Mouse (Mus musculus): ENCODE data around the gene Ehd1.
A peak's percentile ranks its signal among the peaks of the same experiment; 100 is the strongest.

The Ehd1 gene

GRCm38 (mm10) chr19:6276426-6277421, at the start of gene Ehd1:
TSS of gene Ehd1 (plus strand) at chr19:6276725.
- DNase-seq (ENCODE audit: low read depth in 1 of 2, low spot score in 2 of 2): peak; percentile 96 to 97

- no peak for DNase-seq (ENCODE audit: low read depth in 1 of 2, low spot score in 2 of 2)
These were observed 49.8 kb upstream of the Ehd1 start for GRCm38 (mm10) chr19:6226763-6227162.

- DNase-seq (ENCODE audit: low read depth in 1 of 2, low spot score in 2 of 2): no peak
These were observed 48.7 kb upstream of the Ehd1 start for GRCm38 (mm10) chr19:6227864-6228263.

- DNase-seq (ENCODE audit: low read depth in 1 of 2, low spot score in 2 of 2): no peak
These were observed 46.1 kb upstream of the Ehd1 start for GRCm38 (mm10) chr19:6230411-6230810.

GRCm38 (mm10) chr19:6231036-6231435, 45.5 kb upstream of the Ehd1 start:
- no peak for DNase-seq (ENCODE audit: low read depth in 1 of 2, low spot score in 2 of 2)

- DNase-seq (ENCODE audit: low read depth in 1 of 2, low spot score in 2 of 2): no peak
These were observed 42.9 kb upstream of the Ehd1 start for GRCm38 (mm10) chr19:6233647-6234046.

- DNase-seq (ENCODE audit: low read depth in 1 of 2, low spot score in 2 of 2): no peak
These were observed 42.0 kb upstream of the Ehd1 start for GRCm38 (mm10) chr19:6234337-6235083.

GRCm38 (mm10) chr19:6235084-6236052, 41.2 kb upstream of the Ehd1 start, which contains the start of gene Ppp2r5b:
TSS of gene Ppp2r5b (minus strand) at chr19:6235872.
- peak; percentile 88 to 92 for DNase-seq (ENCODE audit: low read depth in 1 of 2, low spot score in 2 of 2)

- peak; percentile 67 to 69 for DNase-seq (ENCODE audit: low read depth in 1 of 2, low spot score in 2 of 2)
These were observed 40.5 kb upstream of the Ehd1 start for GRCm38 (mm10) chr19:6236053-6236441.

- no peak for DNase-seq (ENCODE audit: low read depth in 1 of 2, low spot score in 2 of 2)
These were observed 39.7 kb upstream of the Ehd1 start for GRCm38 (mm10) chr19:6236842-6237241.

- DNase-seq (ENCODE audit: low read depth in 1 of 2, low spot score in 2 of 2): no peak
These were observed 37.8 kb upstream of the Ehd1 start for GRCm38 (mm10) chr19:6238740-6239139.

GRCm38 (mm10) chr19:6240136-6240535, 36.4 kb upstream of the Ehd1 start:
- no peak for DNase-seq (ENCODE audit: low read depth in 1 of 2, low spot score in 2 of 2)

- no peak for DNase-seq (ENCODE audit: low read depth in 1 of 2, low spot score in 2 of 2)
These were observed 35.8 kb upstream of the Ehd1 start for GRCm38 (mm10) chr19:6240725-6241124.

- DNase-seq (ENCODE audit: low read depth in 1 of 2, low spot score in 2 of 2): peak; percentile 98
These were observed 35.0 kb upstream of the Ehd1 start, which contains the start of gene Atg2a for GRCm38 (mm10) chr19:6241274-6242107. TSS of gene Atg2a (plus strand) at chr19:6241668.

- DNase-seq (ENCODE audit: low read depth in 1 of 2, low spot score in 2 of 2): peak; percentile 73 to 85
These were observed 34.2 kb upstream of the Ehd1 start for GRCm38 (mm10) chr19:6242281-6242680.

GRCm38 (mm10) chr19:6243226-6243625, 33.3 kb upstream of the Ehd1 start:
- no peak for DNase-seq (ENCODE audit: low read depth in 1 of 2, low spot score in 2 of 2)

GRCm38 (mm10) chr19:6245806-6246205, 30.7 kb upstream of the Ehd1 start:
- DNase-seq (ENCODE audit: low read depth in 1 of 2, low spot score in 2 of 2): no peak

- no peak for DNase-seq (ENCODE audit: low read depth in 1 of 2, low spot score in 2 of 2)
These were observed 28.8 kb upstream of the Ehd1 start for GRCm38 (mm10) chr19:6247526-6248300.

- DNase-seq (ENCODE audit: low read depth in 1 of 2, low spot score in 2 of 2): no peak
These were observed 23.5 kb upstream of the Ehd1 start for GRCm38 (mm10) chr19:6253021-6253420.
